Mouse (Mus musculus) MEL-GATA-1-ER (cell line): ENCODE data around the gene Btn2a2.
A peak's percentile ranks its signal among the peaks of the same experiment; 100 is the strongest.

ENCODE experiments used
- DNase-seq: peaks from one replicate; pipeline ENCODE4 v3.0.0-alpha.2; 2012; ENCODE audit warnings: low read depth; ENCODE audit errors: extremely low read depth

The Btn2a2 gene

DNA sequence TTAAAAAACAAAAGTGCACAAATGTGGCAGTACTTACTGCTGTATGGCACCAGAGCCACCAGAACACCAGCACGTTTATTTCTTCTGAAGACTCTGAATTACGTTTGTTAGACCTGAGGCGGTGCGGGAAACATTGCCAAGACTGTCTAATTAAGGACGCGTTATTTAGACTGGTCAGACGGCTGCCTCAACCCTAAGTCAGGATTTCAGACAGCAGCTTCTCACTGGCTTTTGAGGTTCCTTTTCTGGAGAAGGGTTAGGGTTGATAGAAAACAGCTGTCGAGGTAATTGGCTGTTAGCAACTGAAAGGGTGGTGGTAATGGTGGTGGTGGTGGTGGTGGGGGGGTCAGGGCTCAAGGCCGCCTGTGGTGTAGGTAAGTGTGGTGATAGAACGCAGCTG, 10.0 kb upstream of the Btn2a2 start:
- DNase-seq = no peak

DNA sequence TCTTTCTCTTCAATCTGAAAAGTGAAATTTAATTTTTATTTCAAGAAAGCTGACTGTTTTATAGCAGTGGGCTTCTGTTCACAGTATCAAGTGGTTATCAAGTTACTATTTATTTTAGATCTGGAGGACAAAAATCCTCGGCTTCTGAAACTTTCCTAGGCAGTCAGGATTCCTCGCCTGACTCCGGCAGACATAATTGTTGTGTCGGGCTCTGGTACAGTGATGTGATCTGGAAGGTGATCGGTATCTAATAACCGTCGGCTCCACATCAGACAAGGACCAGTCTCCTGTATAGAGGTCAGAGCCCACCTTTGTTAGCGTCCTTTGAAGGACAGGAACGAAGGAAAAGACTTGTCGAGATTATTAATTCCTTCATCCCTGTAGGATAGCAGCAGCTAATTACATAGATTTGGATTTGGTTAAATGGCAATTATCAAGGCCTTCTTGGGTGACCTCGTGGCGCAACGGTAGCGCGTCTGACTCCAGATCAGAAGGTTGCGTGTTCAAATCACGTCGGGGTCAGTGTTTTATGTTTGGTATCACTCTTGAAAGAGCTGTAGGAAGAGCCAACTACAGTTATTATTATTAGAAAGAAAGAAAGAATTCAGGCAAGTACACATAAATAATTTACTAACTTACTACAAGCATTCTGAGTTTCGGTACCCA, 9.1 kb upstream of the Btn2a2 start:
- peak; percentile 77 for DNase-seq

DNA sequence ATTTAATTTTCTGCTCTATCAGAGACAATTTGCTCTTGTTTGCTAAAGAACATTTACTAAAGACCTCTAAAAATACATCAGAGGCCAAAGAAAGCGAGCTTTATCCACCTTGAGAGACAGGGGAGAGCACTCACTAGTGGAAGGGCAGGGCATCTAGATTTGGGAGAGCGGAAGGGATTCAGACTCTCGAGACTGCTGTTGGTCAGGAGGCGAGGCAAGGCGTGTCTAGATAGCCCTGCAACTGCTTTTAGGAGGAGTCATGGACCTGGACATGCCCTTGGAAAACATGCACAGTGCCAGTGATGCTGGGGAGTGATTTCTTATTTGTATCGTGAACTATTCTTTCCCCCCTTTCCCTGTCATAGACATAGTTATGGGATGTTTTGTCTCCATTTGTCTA, 6.9 kb upstream of the Btn2a2 start:
- no peak for DNase-seq

DNA sequence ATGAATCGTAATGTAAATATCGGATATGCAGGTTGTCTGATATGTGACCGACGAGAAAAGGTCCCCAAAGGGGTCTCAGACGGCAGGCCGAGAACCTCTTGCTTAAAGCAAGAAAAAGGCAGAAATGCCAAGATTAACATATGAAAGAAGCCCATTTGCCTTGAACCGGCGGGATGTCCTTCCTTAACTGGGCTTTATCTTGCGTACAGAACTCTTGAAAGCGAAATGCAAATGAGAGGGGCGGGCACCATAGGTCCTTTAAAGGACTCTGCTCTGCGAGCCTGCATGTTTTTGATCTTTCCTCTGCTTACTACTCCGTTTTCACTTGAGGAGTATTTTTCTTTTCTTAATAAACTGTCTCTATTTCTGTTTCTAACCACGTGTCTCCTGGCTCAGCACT, 3.3 kb upstream of the Btn2a2 start:
- no peak for DNase-seq

DNA sequence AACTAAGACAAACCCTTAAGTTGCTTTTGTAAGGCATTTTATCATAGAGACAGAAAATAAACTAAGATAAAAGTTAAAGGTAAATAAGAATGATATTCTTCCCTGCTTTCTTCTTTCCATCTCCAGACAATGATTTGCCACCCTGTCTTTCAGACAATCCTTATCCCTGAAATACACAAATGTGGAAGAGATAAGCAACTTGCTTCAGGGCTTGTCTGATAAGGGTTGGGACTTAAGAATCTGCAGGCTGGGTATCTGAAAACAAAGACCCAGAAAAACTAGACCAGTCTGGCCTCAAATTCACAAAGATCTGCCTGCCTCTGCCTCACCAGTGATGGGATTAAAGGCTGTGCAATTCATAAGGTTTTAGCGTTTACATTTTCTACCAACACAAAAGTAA, 2.6 kb upstream of the Btn2a2 start:
- no peak for DNase-seq

DNA sequence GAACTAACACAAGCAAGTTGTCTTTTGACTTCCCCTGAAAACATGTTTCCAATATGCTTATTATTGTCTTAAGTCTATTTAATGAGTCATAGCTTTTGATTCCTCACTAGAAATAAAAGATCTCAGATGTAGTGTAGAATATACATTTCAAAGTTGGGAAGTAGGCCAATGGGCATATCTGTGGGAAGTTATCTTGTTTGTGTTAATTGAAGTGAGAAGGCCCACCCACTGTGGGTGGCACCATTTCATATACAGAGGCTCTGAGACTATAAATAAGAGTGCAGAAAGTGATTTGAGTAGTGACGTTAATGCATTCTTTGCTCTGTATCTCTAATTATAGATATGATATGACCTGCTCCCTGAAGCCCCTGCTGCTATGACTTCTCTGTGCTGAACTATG, 2.2 kb upstream of the Btn2a2 start:
- no peak for DNase-seq

DNA sequence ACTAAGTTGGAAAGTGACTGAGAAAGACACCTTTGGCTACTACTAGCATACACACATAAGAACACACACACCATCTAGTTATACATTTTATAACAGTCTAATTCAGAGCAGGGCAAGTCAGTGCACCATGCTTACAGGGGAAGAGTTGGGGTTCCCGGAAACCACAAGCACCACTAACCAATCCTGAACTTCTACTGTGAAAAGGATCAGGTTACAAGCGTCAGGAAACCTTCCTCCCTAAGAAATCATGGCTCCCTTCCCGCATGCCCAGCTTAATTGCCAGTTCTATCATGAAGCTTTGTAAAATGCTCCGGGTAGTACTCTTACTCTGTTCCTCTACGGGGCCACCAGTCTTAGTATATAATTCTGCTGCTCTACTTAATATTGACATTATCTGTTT, 3.4 kb downstream of the Btn2a2 start:
- DNase-seq = no peak

DNA sequence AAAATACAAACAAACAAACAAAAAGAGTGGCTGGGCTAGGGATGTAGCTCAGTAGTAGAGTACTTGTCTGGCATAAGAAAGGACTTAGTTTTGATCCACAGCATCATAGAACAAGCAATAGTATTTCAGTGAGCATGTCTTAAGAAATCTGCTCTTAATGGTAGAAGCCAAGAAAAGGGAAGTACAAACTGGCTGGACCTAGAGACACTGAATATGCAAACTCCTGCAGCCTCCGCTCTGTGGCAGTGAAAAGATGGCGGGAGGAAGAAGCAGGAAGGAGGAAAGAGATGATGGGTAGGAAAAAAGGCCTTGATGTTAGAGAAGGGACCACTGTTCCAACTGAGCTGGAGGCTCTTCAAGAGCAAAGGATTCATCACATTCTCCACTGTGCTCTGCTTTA, 5.5 kb downstream of the Btn2a2 start:
- DNase-seq = no peak

DNA sequence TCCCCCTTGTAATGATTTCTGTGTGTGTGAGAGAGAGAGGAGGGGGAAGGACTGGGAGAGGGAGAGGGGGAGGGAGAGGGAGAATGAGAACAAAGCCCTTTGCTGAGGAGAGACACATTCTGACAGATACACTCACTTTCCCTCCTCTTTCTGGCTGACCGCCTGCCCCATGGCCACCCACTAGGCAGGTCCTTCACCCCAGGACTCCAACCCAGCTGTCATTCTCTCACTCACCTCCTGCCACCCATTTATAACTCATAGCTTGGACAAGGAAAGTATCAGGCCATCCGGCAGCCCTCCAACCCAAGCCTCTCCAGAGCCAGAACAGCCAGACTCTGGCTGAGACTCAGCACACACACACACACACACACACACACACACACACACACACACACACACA, 13.0 kb downstream of the Btn2a2 start:
- no peak for DNase-seq

DNA sequence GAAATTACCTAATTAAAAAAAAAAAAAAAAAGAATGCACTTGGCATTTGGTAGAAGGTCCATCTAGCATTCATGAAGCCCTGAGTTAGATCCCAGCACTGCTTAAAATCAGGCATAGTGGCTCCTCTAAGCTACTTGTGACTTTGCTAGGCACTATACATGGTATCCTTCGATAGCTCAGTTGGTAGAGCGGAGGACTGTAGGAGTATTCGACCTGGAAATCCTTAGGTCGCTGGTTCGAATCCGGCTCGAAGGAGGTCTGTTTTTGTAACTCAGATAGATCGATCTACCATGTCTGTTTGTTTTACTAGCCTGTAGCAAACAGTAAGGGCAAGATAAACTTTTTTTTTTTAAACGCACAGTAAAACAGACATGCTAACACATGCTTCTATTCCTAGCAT, 21.7 kb downstream of the Btn2a2 start:
- DNase-seq = peak; percentile 82

DNA sequence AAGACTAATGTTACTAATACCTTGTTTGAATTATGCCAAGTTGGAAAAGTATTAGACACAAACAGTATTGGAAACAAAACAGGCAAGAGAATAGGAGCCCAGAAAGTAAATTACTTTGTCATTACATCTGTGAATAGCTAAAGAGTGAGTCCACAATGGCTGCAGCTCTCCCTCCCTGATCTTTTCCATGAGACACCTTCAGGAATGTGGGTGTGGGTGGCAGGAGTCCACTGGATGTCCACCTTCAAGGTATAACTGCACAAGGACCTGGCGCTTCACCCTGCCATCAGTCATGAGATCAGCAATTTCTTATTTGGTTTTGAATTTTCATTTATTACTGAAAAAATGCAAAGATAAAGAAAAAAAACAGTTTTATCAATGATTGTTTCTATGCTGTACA, 22.4 kb downstream of the Btn2a2 start:
- DNase-seq = no peak

DNA sequence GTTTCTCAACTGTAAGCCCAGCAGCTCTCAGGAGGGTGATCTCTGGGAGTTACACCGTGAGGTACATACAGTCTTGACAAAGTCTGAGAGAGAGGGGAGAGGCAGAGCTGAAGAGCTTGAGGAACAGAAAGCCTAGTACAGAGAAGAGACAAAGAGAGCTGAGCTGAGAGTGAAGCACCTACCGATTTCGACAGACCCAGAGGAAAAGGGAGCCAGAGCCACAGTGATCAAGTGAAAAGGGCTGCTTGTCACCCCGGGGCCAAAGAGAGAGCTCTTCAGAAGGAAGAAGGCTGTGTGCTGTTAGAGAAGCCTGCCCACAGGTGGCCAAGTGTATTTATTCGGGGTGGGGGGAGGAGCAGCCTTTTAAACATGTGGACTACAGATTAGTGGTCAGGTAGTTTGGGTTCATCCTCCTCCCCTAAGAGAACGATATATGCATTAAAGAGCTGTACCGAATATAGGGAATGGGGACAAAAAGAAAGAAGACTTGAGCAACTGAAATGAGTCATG, 23.0 kb downstream of the Btn2a2 start, which contains the start of gene Btn1a1:
TSS of gene Btn1a1 (minus strand) at position 302 of the 510 bp plus-strand sequence.
- no peak for DNase-seq

DNA sequence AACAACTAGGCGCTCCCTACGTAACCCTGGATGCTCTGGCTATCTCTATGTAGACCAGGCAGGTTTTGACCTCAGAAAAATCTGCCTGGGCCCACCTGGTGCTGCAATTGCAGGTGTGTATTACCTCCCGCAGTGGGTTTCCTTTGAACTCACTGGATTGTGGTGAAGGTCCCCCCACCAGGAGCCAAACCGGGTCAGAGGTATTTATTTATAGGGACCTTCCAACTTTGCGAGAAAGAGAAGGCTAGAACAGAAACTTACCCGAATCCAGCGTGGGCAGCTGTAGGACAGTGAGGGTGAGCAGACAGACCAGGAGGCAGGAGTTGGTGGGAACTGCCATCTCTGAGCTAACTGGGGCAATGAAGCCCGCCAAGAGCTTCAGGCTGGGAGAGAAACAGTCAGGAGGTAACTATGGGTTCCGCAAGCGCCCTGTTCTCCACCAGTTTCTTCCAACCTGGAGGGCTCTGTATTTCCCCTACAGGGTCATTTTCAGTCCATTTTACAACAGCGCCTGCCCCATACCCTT, 23.8 kb downstream of the Btn2a2 start:
- DNase-seq = no peak

DNA sequence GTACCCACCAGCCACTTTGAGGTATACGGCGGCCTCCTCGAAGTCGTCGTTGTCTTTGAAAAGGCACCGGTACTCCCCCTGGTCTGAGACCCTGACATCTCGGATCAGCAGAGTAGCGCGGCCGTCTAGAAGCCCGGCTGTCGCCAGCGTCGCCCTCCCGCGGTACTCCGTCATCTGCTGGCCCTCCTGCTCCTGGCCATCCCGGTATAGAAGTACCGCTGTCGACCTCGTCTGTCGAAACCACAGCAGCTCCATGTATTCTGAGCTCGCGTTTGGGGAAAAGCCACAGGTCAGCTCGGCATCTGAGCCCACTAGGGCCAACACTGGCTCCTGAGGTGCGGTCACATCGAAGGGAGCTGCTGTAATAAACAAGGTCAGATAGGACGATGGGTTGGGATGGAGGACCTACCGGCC, 24.4 kb downstream of the Btn2a2 start:
- DNase-seq = no peak

DNA sequence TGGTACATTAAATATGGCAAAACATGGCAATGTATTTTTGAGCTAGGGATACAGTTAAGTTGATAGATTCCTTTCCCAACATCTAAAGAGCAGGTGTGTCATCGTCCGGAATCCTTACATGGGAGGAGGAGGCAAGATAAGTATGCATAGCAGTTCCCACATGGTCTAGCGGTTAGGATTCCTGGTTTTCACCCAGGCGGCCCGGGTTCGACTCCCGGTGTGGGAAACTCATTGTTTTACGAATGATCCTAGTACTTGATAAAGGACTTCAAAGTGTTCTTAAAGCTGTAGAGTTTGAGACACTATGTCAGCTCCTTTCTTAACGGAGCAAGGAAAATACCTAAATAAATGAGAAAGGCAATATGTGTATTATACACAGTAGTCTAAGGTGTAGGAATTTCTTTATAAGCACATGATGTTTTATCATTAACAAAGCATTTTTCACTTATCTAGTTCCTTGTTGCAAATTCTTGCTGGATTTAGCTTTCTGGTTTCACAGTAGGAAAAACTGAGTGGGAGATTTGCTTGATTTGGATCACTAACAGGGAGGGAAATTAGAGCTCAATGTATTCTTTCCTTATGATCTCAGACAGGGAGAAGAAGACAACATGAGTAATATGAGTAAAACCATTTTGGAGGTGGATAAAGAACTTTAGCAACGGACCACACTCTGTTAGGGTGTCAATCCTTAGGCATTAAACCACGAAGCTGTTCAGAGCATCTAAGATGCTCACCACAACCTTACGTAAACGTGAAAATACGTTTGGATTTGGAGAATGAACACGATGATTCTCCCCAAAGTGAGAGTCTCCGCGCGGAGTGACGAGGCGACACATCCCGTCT, 25.1 kb downstream of the Btn2a2 start:
- DNase-seq = peak; percentile 82

DNA sequence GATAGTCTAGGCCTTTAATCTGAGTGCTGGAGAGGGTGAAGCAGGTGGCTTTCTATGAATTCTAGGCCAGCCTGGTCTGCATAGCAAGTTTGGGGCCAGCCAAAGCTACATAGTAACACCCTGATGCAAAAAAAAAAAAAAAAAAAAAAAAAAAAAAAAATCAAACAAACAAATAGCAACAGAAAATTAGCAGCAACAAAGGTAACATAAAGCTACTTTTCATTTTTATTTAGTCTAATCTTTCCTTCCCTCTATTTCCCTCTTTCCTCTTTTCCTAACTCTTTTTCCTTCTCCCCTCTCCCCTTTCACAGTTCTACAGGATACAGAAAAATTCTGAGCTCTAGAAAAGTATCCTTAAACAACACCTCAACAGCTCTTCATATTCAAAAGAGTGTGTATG, 26.0 kb downstream of the Btn2a2 start:
- DNase-seq = no peak

DNA sequence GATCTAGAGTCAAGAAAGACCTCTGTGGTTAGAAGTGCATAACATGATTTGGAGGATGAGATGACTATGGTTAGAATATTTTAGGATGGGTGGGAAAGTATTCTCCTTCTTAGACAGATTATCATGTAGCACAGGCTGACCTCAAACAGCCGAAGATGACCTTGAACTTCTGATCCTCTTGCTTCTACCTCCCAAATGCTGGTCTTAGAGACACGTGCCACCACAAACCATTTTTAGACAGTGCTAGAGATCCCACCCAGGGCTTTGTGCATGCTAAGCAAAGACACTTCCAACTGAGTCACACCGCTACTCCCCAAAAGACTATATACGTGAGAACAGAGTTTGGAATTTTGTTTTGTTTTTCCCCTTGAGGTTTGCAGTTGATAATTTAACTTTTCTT, 26.6 kb downstream of the Btn2a2 start:
- DNase-seq = no peak

DNA sequence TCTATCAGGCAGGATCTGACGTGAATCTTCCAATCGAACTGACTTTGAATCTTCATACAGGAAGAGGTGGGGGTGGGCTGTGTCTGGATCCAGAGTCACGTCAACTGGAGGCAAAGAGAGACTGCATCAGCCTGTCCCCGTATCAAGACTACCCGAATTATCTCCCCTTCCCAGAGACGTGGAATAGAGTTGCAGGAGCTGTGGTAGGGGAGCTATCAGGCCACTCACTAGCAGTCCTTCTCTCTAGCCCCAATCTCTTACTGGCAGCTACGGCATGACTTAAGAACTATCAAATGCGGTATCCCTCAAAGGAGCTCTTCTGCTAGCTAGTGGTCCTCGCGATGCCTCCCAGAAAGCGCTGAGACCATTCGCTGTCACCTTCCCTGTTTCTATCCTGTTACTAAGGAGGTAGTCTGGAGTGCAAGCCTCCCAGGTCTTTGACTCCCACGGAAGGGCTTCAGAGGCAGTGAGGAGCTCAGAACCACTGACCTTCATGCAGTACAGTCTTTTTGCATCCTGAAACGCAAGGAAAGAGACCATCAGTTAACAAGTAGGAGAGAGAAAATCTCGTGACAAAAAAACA, 29.3 kb downstream of the Btn2a2 start:
- DNase-seq = peak; percentile 91

DNA sequence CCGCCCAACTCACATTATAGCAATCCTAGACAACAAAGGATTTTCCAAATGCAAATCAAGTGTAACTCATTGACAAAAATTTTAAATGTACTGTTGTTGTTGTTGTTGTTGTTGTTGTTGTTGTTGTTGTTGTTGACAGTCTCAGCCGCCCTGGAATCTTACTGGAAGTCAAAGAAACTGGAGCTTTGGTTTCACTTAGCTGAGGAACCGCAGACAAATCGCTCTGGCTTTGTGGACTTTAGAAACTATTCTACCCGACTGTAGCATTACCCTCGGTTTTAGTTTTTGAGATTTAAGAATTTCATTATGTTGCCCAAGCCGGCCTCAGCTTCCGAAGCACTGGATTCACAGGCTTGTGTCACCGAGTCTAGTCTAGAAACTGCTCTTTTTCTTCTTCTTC, 34.7 kb downstream of the Btn2a2 start:
- DNase-seq = no peak

DNA sequence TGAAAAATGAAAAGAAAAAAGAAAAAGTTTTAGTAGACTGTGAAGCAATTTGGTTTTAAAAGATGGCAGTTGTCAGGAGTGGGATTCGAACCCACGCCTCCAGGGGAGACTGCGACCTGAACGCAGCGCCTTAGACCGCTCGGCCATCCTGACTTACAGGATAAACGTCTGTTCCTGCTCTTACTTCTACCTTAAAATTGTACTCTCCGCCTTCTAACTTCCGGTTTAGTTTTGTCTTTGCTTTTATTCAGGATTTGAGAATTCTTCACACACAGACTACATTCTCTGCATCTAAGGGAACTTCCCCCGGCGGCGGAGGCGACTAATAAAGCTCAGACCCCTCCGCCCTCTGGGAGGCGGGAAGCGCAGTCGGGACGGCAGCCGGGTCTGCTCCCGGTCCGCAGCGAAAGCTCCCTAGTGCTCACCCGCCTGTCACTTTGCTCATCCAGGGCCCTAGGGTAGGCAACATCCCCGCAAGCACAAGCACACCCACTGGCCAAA, 35.2 kb downstream of the Btn2a2 start:
- DNase-seq = no peak

DNA sequence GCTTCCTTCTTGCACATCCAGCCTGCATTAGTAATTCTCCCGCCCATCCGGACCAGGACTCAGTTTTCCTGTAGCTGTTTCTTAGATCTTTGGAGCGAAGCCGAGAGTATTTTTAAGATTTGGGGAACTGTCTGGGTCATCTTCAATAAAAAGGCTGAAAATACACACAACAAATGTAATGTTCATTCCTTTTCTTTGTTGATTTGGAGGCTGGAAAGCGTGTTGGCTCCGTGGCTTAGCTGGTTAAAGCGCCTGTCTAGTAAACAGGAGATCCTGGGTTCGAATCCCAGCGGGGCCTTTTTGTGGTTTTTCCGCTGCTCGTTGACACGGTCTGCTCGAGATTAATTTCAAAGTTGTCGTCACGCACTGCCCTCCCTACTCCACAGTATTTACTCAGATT, 38.3 kb downstream of the Btn2a2 start:
- DNase-seq = peak; percentile 74
